Mouse (Mus musculus) lung, adult 2 months (tissue): ENCODE data around the gene Syn3.

Experiments
- CTCF ChIP-seq: fragments of 200-500 bp; IDR thresholded peaks from 2 replicates; pipeline ENCODE4 v1.5.1; 2011; ENCODE audit warnings: mild to moderate bottlenecking, low read length, control low read depth; ENCODE audit not compliant: insufficient read depth
- POLR2A ChIP-seq: fragments of 200-500 bp; IDR thresholded peaks from 2 replicates; pipeline ENCODE4 v1.6.1; 2011; ENCODE audit warnings: low read depth, mild to moderate bottlenecking, control low read depth, low read length, borderline replicate concordance; ENCODE audit errors: extremely low read depth

DNA sequence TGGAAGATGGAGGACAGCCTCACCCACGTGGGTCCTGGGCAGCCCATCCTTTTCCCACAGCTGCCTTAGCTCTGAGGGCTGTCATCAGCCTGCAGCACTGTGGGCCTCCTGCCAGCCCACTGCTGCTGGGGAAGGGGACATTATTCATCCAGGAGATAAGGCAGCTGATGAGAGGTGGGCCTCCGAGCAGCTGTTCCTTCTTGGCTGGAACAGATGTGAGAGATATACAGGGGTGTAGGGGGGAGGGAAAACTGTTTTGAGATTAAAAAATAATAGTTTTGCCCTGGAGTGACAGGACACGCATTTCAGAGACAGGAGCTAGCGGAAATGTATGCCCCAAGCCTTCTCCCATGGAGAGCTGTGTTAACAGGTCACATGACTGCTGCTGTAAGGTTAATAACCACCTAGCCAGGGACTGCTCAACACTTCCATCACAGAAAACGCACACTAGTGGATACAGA is 133.0 kb downstream of the Syn3 start:
- TF ChIP-seq CTCF: no peak
- TF ChIP-seq POLR2A: no peak
